Mouse (Mus musculus): ENCODE data around the gene Tmem258. TPM values are rescaled to one million over a fixed set of nuclear protein-coding genes. Genes with fewer than 3 reads are reported as not detected.
A peak's percentile ranks its signal among the peaks of the same experiment; 100 is the strongest.

Tmem258 gene
- total and polyA plus RNA-seq, 3 experiments, result 337 to 354 TPM; not detected in 1

DNA sequence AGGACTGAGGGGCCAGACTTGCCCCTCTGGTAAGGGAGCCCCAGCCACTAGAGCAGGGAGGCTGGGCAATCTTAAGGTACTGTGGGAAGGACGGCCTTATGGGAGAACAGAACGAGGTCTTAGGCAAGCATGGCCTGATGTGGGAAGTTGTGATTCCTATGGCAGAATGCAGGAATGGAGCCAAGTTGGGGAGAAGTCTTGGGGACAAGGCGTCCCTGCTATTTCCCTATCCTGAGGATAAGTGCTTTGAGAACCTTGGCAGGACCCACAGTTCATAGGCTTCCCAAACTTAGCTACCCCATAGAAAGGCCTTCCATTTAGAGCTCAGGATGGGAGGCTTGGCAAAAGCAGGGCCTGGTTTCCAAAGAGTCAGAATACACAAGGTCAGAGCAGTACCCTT is 5.0 kb downstream of the Tmem258 start (continued):
- TF ChIP-seq MEF2A (IDR thresholded peaks at IDR 0.05; ENCODE audit: extremely low read depth, insufficient replicate concordance, low read depth, low read length, poor library complexity, severe bottlenecking) (no peak), ELF1 (IDR thresholded peaks at IDR 0.05; ENCODE audit: low read depth, low read length) (no peak)

DNA sequence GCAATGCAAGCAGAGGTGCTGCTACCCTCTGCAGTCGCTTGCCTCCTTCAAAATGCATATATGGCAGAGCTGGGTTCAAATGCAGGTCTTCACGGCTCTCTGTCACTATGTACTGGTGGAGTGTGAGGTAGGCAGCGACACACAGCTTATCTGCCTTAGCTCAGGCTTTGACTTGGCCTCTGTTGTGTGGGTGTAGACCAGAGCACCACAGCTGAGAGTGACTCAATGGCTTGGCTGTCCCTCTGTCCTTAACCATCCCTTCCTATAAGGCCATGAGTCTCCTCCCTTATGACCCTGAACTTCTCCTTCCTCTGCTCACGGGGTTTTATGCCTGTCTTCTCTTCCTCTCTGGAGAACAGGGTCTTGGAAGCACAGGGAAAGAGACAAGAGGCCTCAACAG is 7.1 kb downstream of the Tmem258 start:
- no peak overlapping the region for H3K4me3 ChIP-seq (ENCODE audit: control insufficient read depth in 1 of 2, insufficient read depth in 1 of 2, low read depth in 2 of 2, low read length in 2 of 2)
- H3K27ac ChIP-seq (ENCODE audit: control insufficient read depth, low read depth, low read length), result no peak overlapping the region
- H3K36me3 ChIP-seq (ENCODE audit: control insufficient read depth in 1 of 2, insufficient read depth in 2 of 2, low read length in 2 of 2), result no peaks in the 10 kb centered on the region; a peak in 1 of 4 replicates
- TF ChIP-seq GATA1 (IDR thresholded peaks at IDR 0.05; ENCODE audit: low read depth, low read length) (0 out of 2 replicates have a peak, but pooled peaks have one; percentile 15), ELF1 (IDR thresholded peaks at IDR 0.05; ENCODE audit: low read depth, low read length) (no peak), ZMIZ1 (IDR thresholded peaks at IDR 0.05; ENCODE audit: low read depth, low read length) (no peak), TAL1 (IDR thresholded peaks at IDR 0.05; ENCODE audit: low read length) (peak; percentile 48), RAD21 (IDR thresholded peaks at IDR 0.05; ENCODE audit: low read depth, low read length) (no peak), EP300 (IDR thresholded peaks at IDR 0.05; ENCODE audit: low read depth in 1 of 2, low read length in 2 of 2) (no peak), USF2 (IDR thresholded peaks at IDR 0.05; ENCODE audit: borderline replicate concordance in 1 of 2, insufficient read depth in 1 of 2, low read depth in 1 of 2, low read length in 2 of 2) (no peak), ZKSCAN1 (IDR thresholded peaks at IDR 0.05; ENCODE audit: low read depth, low read length) (no peak), SMC3 (IDR thresholded peaks at IDR 0.05; ENCODE audit: low read depth, low read length) (no peak)
- H3K9me3 ChIP-seq (replicated peaks; ENCODE audit: insufficient read depth, low read length), result no peaks in the 10 kb centered on the region
- H3K27me3 ChIP-seq (ENCODE audit: control insufficient read depth in 1 of 2, insufficient read depth in 2 of 2, low read length in 2 of 2), result no peaks in the 10 kb centered on the region
- H3K4me1 ChIP-seq (ENCODE audit: control insufficient read depth in 1 of 2, insufficient read depth in 2 of 2, low read length in 2 of 2), result peaks cover 0 to 7% of the 10 kb centered on the region in 2 experiments; a peak in 1 of 4 replicates
- no peaks in the 10 kb centered on the region for H3K79me2 ChIP-seq (ENCODE audit: control insufficient read depth, insufficient read depth, low read length, poor library complexity)
- no peak overlapping the region for H3K9ac ChIP-seq (ENCODE audit: control insufficient read depth, low read depth, low read length, poor library complexity, severe bottlenecking)
- peak; percentile 47 for DNase-seq (ENCODE audit: low read depth, low spot score)

DNA sequence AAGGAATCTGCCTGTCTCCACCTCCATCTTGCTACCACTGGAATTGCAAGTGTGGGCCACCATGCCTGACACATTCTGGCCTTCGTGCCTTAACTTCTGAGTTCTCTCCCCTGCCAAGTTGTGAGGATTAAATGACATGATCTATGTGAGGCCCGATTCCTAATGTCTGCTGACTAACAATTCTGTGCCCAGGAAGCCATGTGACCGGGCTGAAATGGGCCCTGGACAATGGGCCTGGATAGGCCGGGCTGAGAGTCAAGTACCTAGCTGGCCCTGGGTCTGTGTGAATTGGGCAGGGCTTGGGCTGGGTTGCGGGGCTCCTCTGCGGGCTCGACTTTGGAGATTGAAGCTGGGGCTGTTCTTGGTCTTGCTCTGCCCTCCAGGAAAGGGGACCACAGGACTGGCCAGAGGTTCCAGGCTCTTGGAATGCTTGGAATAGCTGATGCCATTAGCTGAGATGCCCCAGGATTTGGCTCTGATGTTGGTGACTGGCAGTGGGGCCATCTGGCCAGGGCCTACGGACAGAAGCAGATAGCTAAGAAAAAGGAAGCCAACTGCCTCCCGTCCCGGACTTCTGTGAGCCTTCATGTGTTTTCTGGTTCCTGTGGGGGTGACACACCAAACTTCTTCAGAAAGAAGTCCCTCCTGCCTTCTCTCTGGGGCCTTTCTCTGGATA is 10.1 kb downstream of the Tmem258 start:
- H3K79me2 ChIP-seq (ENCODE audit: control insufficient read depth, insufficient read depth, low read length, poor library complexity), result no peaks in the 10 kb centered on the region

More for the DNA sequence above, 10.1 kb downstream of the Tmem258 start:
- H3K27ac ChIP-seq (ENCODE audit: control insufficient read depth, low read depth, low read length), result no peak overlapping the region
- TF ChIP-seq MAX (IDR thresholded peaks at IDR 0.05; ENCODE audit: low read length) (no peak), ZNF384 (IDR thresholded peaks at IDR 0.05; ENCODE audit: low read depth, low read length) (no peak), USF2 (IDR thresholded peaks at IDR 0.05; ENCODE audit: borderline replicate concordance in 1 of 2, insufficient read depth in 1 of 2, low read depth in 1 of 2, low read length in 2 of 2) (no peak), UBTF (IDR thresholded peaks at IDR 0.05; ENCODE audit: borderline replicate concordance, insufficient read depth, low read depth, low read length) (no peak), ELF1 (IDR thresholded peaks at IDR 0.05; ENCODE audit: low read depth, low read length) (no peak), SIN3A (IDR thresholded peaks at IDR 0.05; ENCODE audit: low read length) (no peak), POLR2A (IDR thresholded peaks at IDR 0.05; ENCODE audit: control insufficient read depth in 1 of 2, insufficient read depth in 1 of 2, low read depth in 1 of 2, low read length in 2 of 2, poor library complexity in 1 of 2) (no peak), POLR2AphosphoS5 (IDR thresholded peaks at IDR 0.05; ENCODE audit: borderline replicate concordance, low read depth, low read length) (no peak), USF1 (IDR thresholded peaks at IDR 0.05; ENCODE audit: low read depth, low read length) (no peak), TCF12 (IDR thresholded peaks at IDR 0.05; ENCODE audit: low read depth, low read length) (no peak), MYB (IDR thresholded peaks at IDR 0.05; ENCODE audit: low read depth, low read length) (no peak), MEF2A (IDR thresholded peaks at IDR 0.05; ENCODE audit: extremely low read depth, insufficient replicate concordance, low read depth, low read length, poor library complexity, severe bottlenecking) (no peak), CTCF (IDR thresholded peaks at IDR 0.05 in 2 of 3, conservative IDR thresholded peaks at IDR 0.05 in 1 of 3; ENCODE audit: control insufficient read depth in 1 of 3, insufficient read depth in 1 of 3, low read depth in 2 of 3, low read length in 3 of 3, poor library complexity in 1 of 3, severe bottlenecking in 1 of 3) (no peak), ZC3H11A (IDR thresholded peaks at IDR 0.05; ENCODE audit: low read depth, low read length) (no peak), NRF1 (IDR thresholded peaks at IDR 0.05; ENCODE audit: insufficient read depth, low read depth, low read length, poor library complexity, severe bottlenecking) (no peak), GABPA (IDR thresholded peaks at IDR 0.05; ENCODE audit: low read depth, low read length) (no peak)
- no peak overlapping the region for H3K9ac ChIP-seq (ENCODE audit: control insufficient read depth, low read depth, low read length, poor library complexity, severe bottlenecking)
- no peak overlapping the region for H3K4me3 ChIP-seq (ENCODE audit: control insufficient read depth in 1 of 2, insufficient read depth in 1 of 2, low read depth in 2 of 2, low read length in 2 of 2)
- no peak for DNase-seq (ENCODE audit: low read depth, low spot score)
- H3K9me3 ChIP-seq (replicated peaks; ENCODE audit: insufficient read depth, low read length), result no peaks in the 10 kb centered on the region
- H3K4me1 ChIP-seq (ENCODE audit: control insufficient read depth in 1 of 2, insufficient read depth in 2 of 2, low read length in 2 of 2), result peaks cover 0 to 7% of the 10 kb centered on the region in 2 experiments; a peak in 1 of 4 replicates
- H3K27me3 ChIP-seq (ENCODE audit: control insufficient read depth in 1 of 2, insufficient read depth in 2 of 2, low read length in 2 of 2), result no peaks in the 10 kb centered on the region
- no peaks in the 10 kb centered on the region for H3K36me3 ChIP-seq (ENCODE audit: control insufficient read depth in 1 of 2, insufficient read depth in 2 of 2, low read length in 2 of 2)
